Mouse (Mus musculus): Measurements from ENCODE around the gene Phactr4.

The Phactr4 gene

DNA sequence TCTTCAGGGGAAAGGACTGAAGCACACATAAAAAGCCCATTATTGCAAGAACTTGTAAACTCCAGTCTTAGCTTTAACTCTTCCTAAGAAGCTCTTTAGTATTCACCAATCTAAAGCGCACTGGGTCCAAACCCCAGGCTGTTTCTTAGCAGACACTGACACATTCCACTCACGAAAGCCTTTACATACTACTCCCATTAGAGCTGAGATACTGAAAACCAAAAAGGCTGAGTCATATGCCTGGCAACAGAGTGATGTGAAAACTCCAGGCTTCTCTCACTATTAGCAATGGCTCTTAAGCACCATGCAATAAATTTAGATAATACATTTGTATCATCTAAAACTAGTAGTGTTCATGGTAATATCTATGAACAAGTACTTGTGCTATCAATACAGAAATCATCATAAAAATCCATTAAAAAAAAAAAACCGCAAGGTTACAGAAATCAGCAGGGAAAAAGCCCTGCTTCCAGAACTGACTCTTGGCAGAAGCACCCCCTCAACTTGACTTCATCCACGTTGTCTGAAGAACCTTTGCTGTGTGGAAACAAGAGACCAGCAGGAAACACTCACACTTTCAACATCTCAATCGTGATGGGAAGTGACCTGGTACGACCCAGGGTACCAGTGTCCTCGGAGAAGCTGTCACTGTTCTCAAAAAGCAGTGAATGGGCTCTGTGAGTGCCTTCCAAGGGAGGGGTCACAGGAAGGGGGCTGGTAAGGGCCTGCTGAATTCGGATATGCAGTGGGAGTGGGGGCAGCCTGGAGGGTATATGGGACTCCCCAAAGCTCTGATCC, 52.1 kb downstream of the Phactr4 start:
- no peak for DNase-seq (ENCODE audit: low read depth, low spot score)

GRCm38 (mm10) chr4:132367480-132368201, 54.6 kb downstream of the Phactr4 start:
- DNase-seq (ENCODE audit: low read depth, low spot score), result no peak

GRCm38 (mm10) chr4:132365450-132366060, 56.7 kb downstream of the Phactr4 start:
- no peak for DNase-seq (ENCODE audit: low read depth, low spot score)

GRCm38 (mm10) chr4:132363487-132363886, 58.8 kb downstream of the Phactr4 start:
- DNase-seq (ENCODE audit: low read depth, low spot score), result no peak

DNA sequence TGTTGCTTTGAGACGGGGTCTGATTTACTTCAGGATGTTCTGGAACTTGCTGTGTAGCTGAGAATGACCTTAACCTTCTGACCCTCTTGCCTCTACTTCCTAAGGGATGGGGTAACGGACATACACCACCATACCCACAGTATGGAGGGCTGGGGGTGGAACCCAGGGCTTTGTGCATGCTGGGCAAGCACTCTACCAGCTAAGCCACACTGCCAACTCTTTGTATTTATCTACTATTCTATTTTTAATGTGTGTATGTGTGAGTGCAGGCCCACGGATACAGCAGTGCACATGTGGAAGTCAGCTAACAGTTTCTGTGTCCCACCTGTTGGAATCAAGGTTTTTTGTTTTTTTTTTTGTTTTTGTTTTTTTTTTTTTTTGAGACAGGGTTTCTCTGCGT, 62.8 kb downstream of the Phactr4 start:
- DNase-seq (ENCODE audit: low read depth, low spot score), result no peak

- DNase-seq (ENCODE audit: low read depth, low spot score), result no peak
These were observed 66.1 kb downstream of the Phactr4 start for GRCm38 (mm10) chr4:132356170-132356569.

DNA sequence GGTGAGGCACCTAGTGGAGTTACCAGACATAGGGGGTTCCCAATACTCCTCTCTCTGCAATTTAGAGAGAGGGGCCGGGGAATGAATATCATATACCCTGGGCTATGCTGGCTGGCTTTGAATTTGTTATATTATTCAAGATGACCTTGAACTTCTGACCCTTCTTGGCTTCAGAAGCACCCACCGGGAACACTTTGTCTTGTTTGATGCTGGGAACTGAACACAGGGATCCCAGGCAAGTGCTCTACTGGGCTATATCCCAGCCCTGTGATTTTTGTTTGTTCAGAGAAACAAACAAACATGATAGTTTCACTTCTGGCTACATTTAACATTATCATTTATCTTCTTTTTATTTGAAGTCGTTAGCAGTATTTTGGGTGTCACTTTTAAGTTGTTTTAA, 66.9 kb downstream of the Phactr4 start:
- no peak for DNase-seq (ENCODE audit: low read depth, low spot score)

DNA sequence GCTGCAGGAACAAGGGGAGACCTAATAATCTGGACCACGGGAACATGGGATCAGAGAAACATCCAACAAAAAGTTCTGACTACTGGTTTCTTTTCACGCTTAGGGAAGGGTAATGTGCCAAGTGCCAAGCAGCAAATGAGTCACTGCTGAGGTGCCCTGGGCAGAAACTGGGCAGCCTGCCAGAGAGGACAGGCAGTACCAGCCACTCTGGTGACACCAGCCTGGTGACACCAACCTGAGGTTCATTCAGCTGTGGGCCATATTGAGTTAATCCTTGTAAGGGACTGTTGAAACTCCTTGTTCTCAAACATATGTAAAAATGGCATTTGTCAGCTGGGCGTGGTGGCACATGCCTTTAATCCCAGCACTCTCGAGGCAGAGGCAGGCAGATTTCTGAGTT, 67.7 kb downstream of the Phactr4 start:
- DNase-seq (ENCODE audit: low read depth, low spot score), result no peak

GRCm38 (mm10) chr4:132353481-132353885, 68.8 kb downstream of the Phactr4 start, which contains the start of gene Rcc1:
TSS of gene Rcc1 (minus strand) at chr4:132353605.
- peak; percentile 74 for DNase-seq (ENCODE audit: low read depth, low spot score)

GRCm38 (mm10) chr4:132352739-132353138, 69.5 kb downstream of the Phactr4 start:
- no peak for DNase-seq (ENCODE audit: low read depth, low spot score)

DNA sequence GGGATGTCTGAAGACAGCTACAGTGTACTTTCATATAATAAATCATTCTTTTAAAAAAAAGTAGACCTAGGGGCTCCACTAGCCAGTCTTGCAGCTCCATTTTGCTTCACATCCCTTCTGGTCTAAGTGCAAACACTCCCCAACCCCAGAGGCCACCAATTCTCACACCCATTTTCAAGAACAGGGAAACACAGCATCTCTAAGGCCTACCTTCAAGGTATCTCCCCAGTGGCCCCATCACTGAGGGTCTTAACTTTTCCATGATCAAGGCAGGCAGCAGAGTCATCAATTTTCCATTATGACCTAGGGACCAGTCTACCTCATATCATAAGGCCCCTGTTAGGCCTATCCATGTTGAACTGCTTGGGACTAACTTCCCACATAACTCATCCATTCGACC, 70.9 kb downstream of the Phactr4 start:
- DNase-seq (ENCODE audit: low read depth, low spot score), result no peak

DNA sequence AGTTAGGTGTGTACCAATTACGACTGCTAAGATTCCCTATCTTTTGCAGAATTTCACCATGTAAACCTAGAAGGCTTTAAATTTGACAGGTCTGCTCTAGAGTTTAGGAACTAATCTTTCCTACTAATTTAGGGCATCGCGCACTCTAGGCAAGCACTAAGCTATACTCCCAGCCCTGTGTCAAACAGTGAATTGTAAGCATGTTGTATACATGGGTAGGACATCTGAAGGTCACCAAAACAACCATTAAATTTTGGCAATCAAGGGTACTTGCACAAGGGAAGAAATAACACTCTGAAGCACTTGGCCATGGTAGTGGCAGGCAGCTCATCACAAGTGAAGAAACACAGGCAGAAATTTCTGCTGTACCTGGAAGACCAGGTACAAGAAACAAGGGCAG, 71.4 kb downstream of the Phactr4 start:
- DNase-seq (ENCODE audit: low read depth, low spot score), result no peak

DNA sequence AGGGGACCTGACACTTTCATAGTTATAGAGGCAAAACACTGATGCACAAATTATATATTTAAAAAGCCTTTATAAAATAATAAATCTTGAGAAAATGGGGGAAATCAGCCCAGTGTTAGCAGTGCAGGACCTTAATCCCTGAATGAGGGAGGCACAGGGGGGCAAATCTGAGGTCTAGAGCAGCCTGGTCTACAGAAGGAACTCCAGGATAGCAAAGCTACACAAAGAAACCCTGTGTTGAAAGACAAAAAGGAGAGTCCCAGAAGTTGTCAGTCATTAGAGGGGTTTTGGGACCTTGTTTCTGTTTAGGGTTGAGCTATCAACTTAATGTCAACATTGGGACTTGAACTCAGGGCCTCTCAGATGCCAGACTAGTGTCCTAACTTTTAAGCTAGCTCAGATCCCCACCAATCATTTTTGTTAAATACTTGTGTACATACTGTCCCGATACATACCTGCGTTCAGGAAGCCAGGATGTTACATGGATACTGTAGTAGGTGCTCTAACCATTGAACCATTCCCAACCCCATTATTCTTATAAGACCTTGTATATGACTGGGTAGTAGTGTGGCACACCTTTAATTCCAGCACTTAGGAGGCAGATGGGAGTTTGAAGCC, 72.1 kb downstream of the Phactr4 start:
- DNase-seq (ENCODE audit: low read depth, low spot score), result no peak

- DNase-seq (ENCODE audit: low read depth, low spot score), result no peak
These were observed 72.7 kb downstream of the Phactr4 start for GRCm38 (mm10) chr4:132349495-132350122.

- no peak for DNase-seq (ENCODE audit: low read depth, low spot score)
These were observed 75.6 kb downstream of the Phactr4 start for GRCm38 (mm10) chr4:132346661-132347060.

GRCm38 (mm10) chr4:132346261-132346660, 76.0 kb downstream of the Phactr4 start:
- DNase-seq (ENCODE audit: low read depth, low spot score), result no peak

GRCm38 (mm10) chr4:132345843-132346212, 76.5 kb downstream of the Phactr4 start:
- no peak for DNase-seq (ENCODE audit: low read depth, low spot score)

DNA sequence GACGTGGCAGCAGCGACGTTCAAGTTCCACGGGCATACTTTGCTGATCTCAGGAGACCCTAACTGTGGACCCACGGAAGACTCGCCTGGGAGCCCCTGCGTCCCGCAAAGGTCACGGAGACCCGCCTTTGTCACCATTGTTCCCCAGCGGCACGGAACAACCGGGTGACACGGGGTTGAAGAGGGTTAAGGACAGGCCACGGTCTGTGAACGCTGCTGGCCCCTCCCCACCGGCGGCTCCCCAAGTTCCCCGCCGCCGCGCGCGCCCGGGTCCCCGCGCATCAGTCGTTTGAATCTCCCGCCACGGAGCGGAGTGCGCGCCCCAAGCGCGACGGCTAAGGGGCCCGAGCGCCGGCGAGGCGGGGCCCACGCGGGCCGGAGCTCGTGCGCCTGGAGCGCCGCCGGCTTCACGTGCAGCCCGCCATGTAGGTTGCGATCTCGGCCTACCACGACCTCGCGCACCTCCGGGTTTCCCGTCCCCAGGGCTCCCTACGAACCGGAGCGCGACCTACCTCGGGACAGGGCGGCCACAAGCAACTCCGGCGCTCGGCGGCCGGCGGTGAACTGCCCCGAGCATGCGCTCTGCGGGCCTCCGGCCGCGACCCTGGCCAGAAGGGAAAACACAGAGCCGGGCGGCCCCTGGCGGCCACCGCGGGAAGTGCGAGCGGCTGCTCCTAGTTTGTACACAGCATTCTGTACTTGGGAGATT, 77.0 kb downstream of the Phactr4 start:
- DNase-seq (ENCODE audit: low read depth, low spot score), result peak; percentile 69

GRCm38 (mm10) chr4:132344403-132345134, 77.7 kb downstream of the Phactr4 start:
- DNase-seq (ENCODE audit: low read depth, low spot score), result no peak

DNA sequence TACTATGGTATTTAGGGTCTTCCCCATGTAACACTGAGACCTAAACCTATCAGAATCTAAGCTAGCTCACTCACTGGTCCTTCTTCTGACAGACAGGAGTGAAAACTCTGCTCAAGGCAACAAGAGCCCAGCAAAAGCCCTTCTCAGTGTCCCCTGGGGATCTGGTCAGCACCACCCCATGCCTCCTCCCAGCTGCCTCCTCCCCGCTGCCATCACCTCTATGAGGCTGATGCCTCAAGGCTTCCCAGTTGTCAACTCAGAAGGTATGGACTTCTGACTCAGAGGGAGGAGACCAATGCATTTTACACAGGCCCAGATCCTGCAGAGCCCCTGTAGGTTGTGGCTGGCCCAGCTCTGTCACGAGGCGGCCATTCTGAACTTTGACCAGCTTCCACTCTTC, 80.8 kb downstream of the Phactr4 start:
- no peak for DNase-seq (ENCODE audit: low read depth, low spot score)

All from retina, adult 2 months (tissue).